Mouse (Mus musculus) embryonic facial prominence, embryonic 15.5 days (tissue): ENCODE data around the gene Adh1. TPM values are rescaled to one million over a fixed set of nuclear protein-coding genes. Genes with fewer than 3 reads are reported as not detected.

Source experiments
- ATAC-seq: fragments of 200-750 bp; cut with Nextera tagmentation; 2 replicates; pipeline ENCODE4 v1.8.0; 2017; ENCODE audit warnings: low read depth, moderate TSS enrichment; ENCODE audit not compliant: insufficient number of reproducible peaks, low FRiP score, low TSS enrichment
- H3K27ac ChIP-seq: fragments of 300-500 bp; sonication (generic); replicated peaks from 2 replicates; pipeline ENCODE4 v1.5.1; 2015; ENCODE audit warnings: mild to moderate bottlenecking, inconsistent platforms
- H3K27me3 ChIP-seq: fragments of 300-500 bp; sonication (generic); 2 replicates; pipeline ENCODE4 v1.6.1; 2015; ENCODE audit warnings: inconsistent platforms
- H3K36me3 ChIP-seq: fragments of 300-500 bp; sonication (generic); 2 replicates; pipeline ENCODE4 v1.6.1; 2015; ENCODE audit warnings: mild to moderate bottlenecking, inconsistent platforms
- H3K4me1 ChIP-seq: fragments of 300-500 bp; sonication (generic); 2 replicates; pipeline ENCODE4 v1.6.1; 2015; ENCODE audit warnings: inconsistent platforms
- H3K4me2 ChIP-seq: fragments of 300-500 bp; sonication (generic); replicated peaks from 2 replicates; pipeline ENCODE4 v1.6.1; 2015; ENCODE audit warnings: mild to moderate bottlenecking, inconsistent platforms
- H3K4me3 ChIP-seq: fragments of 300-500 bp; sonication (generic); replicated peaks from 2 replicates; pipeline ENCODE4 v1.5.1; 2015; ENCODE audit warnings: mild to moderate bottlenecking, inconsistent platforms
- H3K9ac ChIP-seq: fragments of 300-500 bp; sonication (generic); 2 replicates; pipeline ENCODE4 v1.6.1; 2015; ENCODE audit warnings: inconsistent platforms
- H3K9me3 ChIP-seq: fragments of 300-500 bp; sonication (generic); replicated peaks from 2 replicates; pipeline ENCODE4 v1.6.1; 2016; ENCODE audit warnings: inconsistent platforms
- WGBS: fragments of 180-500 bp; shearing (Covaris S2); methylation state at CpG from one replicate; pipeline ENCODE4 v1.1.7; 2015; 5-methylcytosine and 5-hydroxymethylcytosine counted together
- polyA plus RNA-seq: library from polyadenylated mRNA; unstranded; fragments of >200 nt; fragmentation: Nextera tagmentation; extraction: Ambion mirVana; gene quantifications from 2 replicates; pipeline ENCODE4 v1.2.1, GENCODE M21; 2015

The Adh1 gene
- polyA plus RNA-seq, 1 experiment from 2014 or later, result 30.5 TPM

- peaks cover 3% of the 10 kb centered on the region; the same call in 1 of the 2 replicates for H3K4me1 ChIP-seq
- WGBS, result 66% methylated on average over 6 of the region's 6 CpGs
- no peak for ATAC-seq
- no peaks in the 10 kb centered on the region for H3K36me3 ChIP-seq
- H3K4me3 ChIP-seq, result no peak overlapping the region
- no peaks in the 10 kb centered on the region for H3K27me3 ChIP-seq
- H3K27ac ChIP-seq, result no peak overlapping the region
- H3K4me2 ChIP-seq, result no peak overlapping the region
- H3K9ac ChIP-seq, result no peak overlapping the region
- H3K9me3 ChIP-seq, result no peaks in the 10 kb centered on the region
Measured at GRCm38 (mm10) chr3:138241371-138241770, 19.4 kb upstream of the Adh1 start.

GRCm38 (mm10) chr3:138242021-138242726 is 18.6 kb upstream of the Adh1 start:
- H3K9ac ChIP-seq, result no peak overlapping the region
- H3K9me3 ChIP-seq, result no peaks in the 10 kb centered on the region
- no peak overlapping the region for H3K4me3 ChIP-seq
- H3K4me2 ChIP-seq, result no peak overlapping the region
- H3K27me3 ChIP-seq, result no peaks in the 10 kb centered on the region
- peaks cover 7% of the 10 kb centered on the region; the same call in 1 of the 2 replicates for H3K4me1 ChIP-seq
- WGBS, result 67% methylated on average over 14 of the region's 14 CpGs
- no peak overlapping the region for H3K27ac ChIP-seq
- H3K36me3 ChIP-seq, result no peaks in the 10 kb centered on the region
- no peak for ATAC-seq

GRCm38 (mm10) chr3:138242933-138243332 is 17.9 kb upstream of the Adh1 start:
- no peak for ATAC-seq
- Histone ChIP-seq H3K4me3 (no peak overlapping the region), H3K4me1 (peaks cover 7% of the 10 kb centered on the region; the same call in 1 of the 2 replicates), H3K9me3 (no peaks in the 10 kb centered on the region), H3K36me3 (no peaks in the 10 kb centered on the region), H3K27ac (no peak overlapping the region), H3K9ac (no peak overlapping the region), H3K27me3 (no peaks in the 10 kb centered on the region), H3K4me2 (no peak overlapping the region)
- WGBS, result 79% methylated on average over 6 of the region's 6 CpGs

- no peaks in the 10 kb centered on the region for H3K27me3 ChIP-seq
- no peak overlapping the region for H3K27ac ChIP-seq
- H3K36me3 ChIP-seq, result no peaks in the 10 kb centered on the region
- H3K9me3 ChIP-seq, result no peaks in the 10 kb centered on the region
- no peak overlapping the region for H3K4me2 ChIP-seq
- H3K4me3 ChIP-seq, result no peak overlapping the region
- H3K9ac ChIP-seq, result no peak overlapping the region
- 76% methylated on average over 7 of the region's 7 CpGs for WGBS
- peaks cover 7% of the 10 kb centered on the region; the same call in 1 of the 2 replicates for H3K4me1 ChIP-seq
- no peak for ATAC-seq
Measured at GRCm38 (mm10) chr3:138244338-138244874, 16.4 kb upstream of the Adh1 start.

- Histone ChIP-seq H3K4me2 (no peak overlapping the region), H3K27ac (no peak overlapping the region), H3K4me1 (peaks cover 7% of the 10 kb centered on the region; the same call in 1 of the 2 replicates), H3K9me3 (no peaks in the 10 kb centered on the region), H3K9ac (no peak overlapping the region), H3K4me3 (no peak overlapping the region), H3K27me3 (no peaks in the 10 kb centered on the region), H3K36me3 (no peaks in the 10 kb centered on the region)
- ATAC-seq, result no peak
Measured at GRCm38 (mm10) chr3:138246511-138247020, 14.2 kb upstream of the Adh1 start.

- Histone ChIP-seq H3K4me3 (no peak overlapping the region), H3K36me3 (no peaks in the 10 kb centered on the region), H3K9me3 (no peaks in the 10 kb centered on the region), H3K4me2 (no peak overlapping the region), H3K9ac (no peak overlapping the region), H3K27me3 (no peaks in the 10 kb centered on the region), H3K27ac (no peak overlapping the region), H3K4me1 (peaks cover 7% of the 10 kb centered on the region; the same call in 1 of the 2 replicates)
- 71% methylated on average over 4 of the region's 4 CpGs for WGBS
- ATAC-seq, result no peak
Measured at GRCm38 (mm10) chr3:138247241-138247640, 13.6 kb upstream of the Adh1 start.

- Histone ChIP-seq H3K27ac (no peak overlapping the region), H3K4me3 (no peak overlapping the region), H3K4me2 (no peak overlapping the region), H3K4me1 (peaks cover 7% of the 10 kb centered on the region; the same call in 1 of the 2 replicates), H3K9ac (no peak overlapping the region), H3K36me3 (no peaks in the 10 kb centered on the region), H3K27me3 (no peaks in the 10 kb centered on the region), H3K9me3 (no peaks in the 10 kb centered on the region)
- 61% methylated on average over 7 of the region's 7 CpGs for WGBS
- no peak for ATAC-seq
Measured at GRCm38 (mm10) chr3:138248011-138248410, 12.8 kb upstream of the Adh1 start.

GRCm38 (mm10) chr3:138248746-138249145 is 12.0 kb upstream of the Adh1 start:
- WGBS, result 82% methylated on average over 8 of the region's 8 CpGs
- no peak overlapping the region for H3K4me3 ChIP-seq
- no peak overlapping the region for H3K9ac ChIP-seq
- H3K4me2 ChIP-seq, result no peak overlapping the region
- H3K27me3 ChIP-seq, result no peaks in the 10 kb centered on the region
- no peaks in the 10 kb centered on the region for H3K9me3 ChIP-seq
- H3K36me3 ChIP-seq, result no peaks in the 10 kb centered on the region
- H3K27ac ChIP-seq, result no peak overlapping the region
- H3K4me1 ChIP-seq, result peaks cover 7% of the 10 kb centered on the region; the same call in 1 of the 2 replicates
- no peak for ATAC-seq

- 79% methylated on average over 6 of the region's 6 CpGs for WGBS
- Histone ChIP-seq H3K4me3 (no peak overlapping the region), H3K27ac (no peak overlapping the region), H3K9me3 (no peaks in the 10 kb centered on the region), H3K4me1 (peaks cover 6% of the 10 kb centered on the region; the same call in 1 of the 2 replicates), H3K36me3 (no peaks in the 10 kb centered on the region), H3K27me3 (no peaks in the 10 kb centered on the region), H3K9ac (no peak overlapping the region), H3K4me2 (no peak overlapping the region)
- ATAC-seq, result no peak
Measured at GRCm38 (mm10) chr3:138251156-138251555, 9.6 kb upstream of the Adh1 start.

GRCm38 (mm10) chr3:138254205-138254604 is 6.6 kb upstream of the Adh1 start:
- 70% methylated on average over 5 of the region's 5 CpGs for WGBS
- H3K27me3 ChIP-seq, result no peaks in the 10 kb centered on the region
- no peaks in the 10 kb centered on the region for H3K36me3 ChIP-seq
- no peak overlapping the region for H3K4me2 ChIP-seq
- H3K9ac ChIP-seq, result no peak overlapping the region
- no peak overlapping the region for H3K4me3 ChIP-seq
- no peaks in the 10 kb centered on the region for H3K4me1 ChIP-seq
- no peaks in the 10 kb centered on the region for H3K9me3 ChIP-seq
- H3K27ac ChIP-seq, result no peak overlapping the region
- ATAC-seq, result no peak

- no peaks in the 10 kb centered on the region for H3K4me1 ChIP-seq
- no peak overlapping the region for H3K27ac ChIP-seq
- H3K9me3 ChIP-seq, result no peaks in the 10 kb centered on the region
- no peak overlapping the region for H3K4me3 ChIP-seq
- no peaks in the 10 kb centered on the region for H3K27me3 ChIP-seq
- no peak overlapping the region for H3K9ac ChIP-seq
- no peak for ATAC-seq
- no peak overlapping the region for H3K4me2 ChIP-seq
- H3K36me3 ChIP-seq, result no peaks in the 10 kb centered on the region
- 76% methylated on average over 3 of the region's 3 CpGs for WGBS
Measured at GRCm38 (mm10) chr3:138255366-138255765, 5.4 kb upstream of the Adh1 start.
